Mouse (Mus musculus) CH12.LX (cell line): Measurements from ENCODE around the gene Tut1. TPM values are rescaled to one million over a fixed set of nuclear protein-coding genes. Genes with fewer than 3 reads are reported as not detected.

ENCODE experiments used
- DNase-seq: peaks from one replicate; pipeline ENCODE4 v3.0.0-alpha.2; 2013; ENCODE audit errors: extremely low read depth
- H3K27ac ChIP-seq: 2 replicates; pipeline ENCODE4 v1.5.1; 2012; ENCODE audit warnings: low read depth, mild to moderate bottlenecking, control low read depth, moderate library complexity; ENCODE audit not compliant: insufficient read depth
- H3K27me3 ChIP-seq: replicated peaks from 2 replicates; pipeline ENCODE3; 2012; ENCODE audit warnings: inconsistent platforms
- H3K36me3 ChIP-seq, 2 experiments: replicated peaks in 1 of 2; 2 replicates each; pipeline versions ENCODE3 to v1.6.1; 2012; ENCODE audit warnings: inconsistent platforms in 1 of 2, low read length in 1 of 2, mild to moderate bottlenecking in 1 of 2, mixed read lengths in 1 of 2, moderate library complexity in 1 of 2; ENCODE audit not compliant: control insufficient read depth in 1 of 2, insufficient read depth in 1 of 2
- H3K4me1 ChIP-seq, 2 experiments: 2 replicates each; pipeline ENCODE4 v1.6.1; 2012; ENCODE audit warnings: inconsistent platforms in 1 of 2, moderate library complexity in 1 of 2; ENCODE audit not compliant: insufficient read depth in 2 of 2, control insufficient read depth in 1 of 2
- H3K4me2 ChIP-seq: 2 replicates; pipeline ENCODE4 v1.6.1; 2012; ENCODE audit warnings: low read depth, mild to moderate bottlenecking, control low read depth; ENCODE audit not compliant: poor library complexity, insufficient read depth, severe bottlenecking
- H3K4me3 ChIP-seq, 3 experiments: fragments of 150-350 bp in 1 of 3; sonication (generic) in 1 of 3; replicated peaks in 1 of 3; 2 replicates each; pipeline versions ENCODE3 to v1.5.1; 2011 to 2012; ENCODE audit warnings: low read depth in 2 of 3, low read length in 2 of 3, mild to moderate bottlenecking in 2 of 3, moderate library complexity in 2 of 3, control low read depth in 1 of 3, improper control_type of control experiment in 1 of 3, inconsistent platforms in 1 of 3, mixed read lengths in 1 of 3; ENCODE audit not compliant: poor library complexity in 1 of 3
- H3K79me2 ChIP-seq: replicated peaks from 2 replicates; pipeline ENCODE4 v1.6.1; 2012; ENCODE audit warnings: mild to moderate bottlenecking, moderate library complexity; ENCODE audit not compliant: control insufficient read depth, poor library complexity, insufficient read depth, severe bottlenecking; ENCODE audit errors: extremely low read depth
- H3K9ac ChIP-seq: 2 replicates; pipeline ENCODE4 v1.6.1; 2012; ENCODE audit warnings: low read depth, mild to moderate bottlenecking, control low read depth, moderate library complexity; ENCODE audit not compliant: insufficient read depth
- H3K9me3 ChIP-seq: replicated peaks from 2 replicates; pipeline ENCODE3; 2012; ENCODE audit warnings: low read length, inconsistent platforms, mixed read lengths
- CHD1 ChIP-seq: IDR thresholded peaks from 2 replicates; pipeline ENCODE4 v1.6.1; 2012; ENCODE audit warnings: low read depth, low read length, improper control_type of control experiment, inconsistent platforms
- CHD2 ChIP-seq: IDR thresholded peaks from 2 replicates; pipeline ENCODE4 v1.6.1; 2011; ENCODE audit warnings: low read length, improper control_type of control experiment
- E2F4 ChIP-seq: IDR thresholded peaks from 2 replicates; pipeline ENCODE4 v1.6.1; 2011; ENCODE audit warnings: low read depth, low read length, improper control_type of control experiment; ENCODE audit not compliant: insufficient replicate concordance
- ELF1 ChIP-seq: IDR thresholded peaks from 2 replicates; pipeline ENCODE4 v1.6.1; 2014; ENCODE audit warnings: low read depth, mild to moderate bottlenecking, inconsistent platforms, low read length, improper control_type of control experiment
- EP300 ChIP-seq: IDR thresholded peaks from 2 replicates; pipeline ENCODE4 v1.6.1; 2011; ENCODE audit warnings: low read length, improper control_type of control experiment
- ETS1 ChIP-seq: conservative IDR thresholded peaks from 2 replicates; pipeline ENCODE4 v1.6.1; 2012; ENCODE audit warnings: low read depth, mild to moderate bottlenecking, inconsistent platforms, low read length, improper control_type of control experiment, moderate library complexity
- GABPA ChIP-seq: IDR thresholded peaks from 2 replicates; pipeline ENCODE4 v1.6.1; 2012; ENCODE audit warnings: low read depth, low read length, improper control_type of control experiment, inconsistent platforms; ENCODE audit not compliant: insufficient replicate concordance
- JUN ChIP-seq: IDR thresholded peaks from 2 replicates; pipeline ENCODE4 v1.6.1; 2011; ENCODE audit warnings: low read depth, mild to moderate bottlenecking, low read length, improper control_type of control experiment, moderate library complexity; ENCODE audit not compliant: insufficient read depth
- JUND ChIP-seq: conservative IDR thresholded peaks from 2 replicates; pipeline ENCODE4 v1.6.1; 2011; ENCODE audit warnings: low read depth, low read length, improper control_type of control experiment
- KAT2A ChIP-seq: IDR thresholded peaks from 2 replicates; pipeline ENCODE4 v1.6.1; 2012; ENCODE audit warnings: low read length, improper control_type of control experiment, inconsistent platforms; ENCODE audit not compliant: insufficient replicate concordance
- MAFK ChIP-seq: IDR thresholded peaks from 2 replicates; pipeline ENCODE4 v1.6.1; 2011; ENCODE audit warnings: low read length, improper control_type of control experiment; ENCODE audit not compliant: insufficient replicate concordance
- MAX ChIP-seq: IDR thresholded peaks from 2 replicates; pipeline ENCODE4 v1.6.1; 2011; ENCODE audit warnings: low read length, improper control_type of control experiment
- MAZ ChIP-seq: IDR thresholded peaks from 2 replicates; pipeline ENCODE4 v1.6.1; 2012; ENCODE audit warnings: low read depth, mild to moderate bottlenecking, inconsistent platforms, low read length, improper control_type of control experiment, moderate library complexity
- MEF2A ChIP-seq: IDR thresholded peaks from 2 replicates; pipeline ENCODE4 v1.6.1; 2014; ENCODE audit warnings: low read depth, mild to moderate bottlenecking, inconsistent platforms, low read length, improper control_type of control experiment, borderline replicate concordance
- MXI1 ChIP-seq: IDR thresholded peaks from 2 replicates; pipeline ENCODE4 v1.6.1; 2011; ENCODE audit warnings: mild to moderate bottlenecking, low read depth, low read length, improper control_type of control experiment
- NELFE ChIP-seq: IDR thresholded peaks from 2 replicates; pipeline ENCODE4 v1.6.1; 2011; ENCODE audit warnings: low read depth, low read length, improper control_type of control experiment
- NRF1 ChIP-seq: IDR thresholded peaks from 2 replicates; pipeline ENCODE4 v1.6.1; 2014; ENCODE audit warnings: low read depth, mild to moderate bottlenecking, inconsistent platforms, low read length, improper control_type of control experiment, moderate library complexity
- POLR2A ChIP-seq: IDR thresholded peaks from 2 replicates; pipeline ENCODE4 v1.6.1; 2011; ENCODE audit warnings: low read depth, mild to moderate bottlenecking, improper control_type of control experiment, low read length
- POLR2AphosphoS2 ChIP-seq: IDR thresholded peaks from 2 replicates; pipeline ENCODE4 v1.6.1; 2011; ENCODE audit warnings: low read depth, low read length, improper control_type of control experiment
- RAD21 ChIP-seq: IDR thresholded peaks from 2 replicates; pipeline ENCODE4 v1.6.1; 2011; ENCODE audit warnings: low read depth, mild to moderate bottlenecking, low read length, improper control_type of control experiment, moderate library complexity
- SIN3A ChIP-seq: IDR thresholded peaks from 2 replicates; pipeline ENCODE4 v1.6.1; 2012; ENCODE audit warnings: low read length, improper control_type of control experiment, inconsistent platforms
- SMC3 ChIP-seq: IDR thresholded peaks from 2 replicates; pipeline ENCODE4 v1.6.1; 2011; ENCODE audit warnings: low read depth, low read length, improper control_type of control experiment
- TBP ChIP-seq: conservative IDR thresholded peaks from 2 replicates; pipeline ENCODE4 v1.6.1; 2011; ENCODE audit warnings: low read depth, low read length, improper control_type of control experiment
- TCF12 ChIP-seq: IDR thresholded peaks from 2 replicates; pipeline ENCODE4 v1.6.1; 2014; ENCODE audit warnings: low read depth, mild to moderate bottlenecking, inconsistent platforms, low read length, improper control_type of control experiment
- UBTF ChIP-seq: IDR thresholded peaks from 2 replicates; pipeline ENCODE4 v1.6.1; 2012; ENCODE audit warnings: low read depth, mild to moderate bottlenecking, inconsistent platforms, low read length, improper control_type of control experiment, moderate library complexity
- USF1 ChIP-seq: IDR thresholded peaks from 2 replicates; pipeline ENCODE4 v1.6.1; 2014; ENCODE audit warnings: low read depth, mild to moderate bottlenecking, inconsistent platforms, low read length, improper control_type of control experiment
- USF2 ChIP-seq: conservative IDR thresholded peaks from 2 replicates; pipeline ENCODE4 v1.6.1; 2011; ENCODE audit warnings: low read depth, low read length, improper control_type of control experiment
- ZC3H11A ChIP-seq: IDR thresholded peaks from 2 replicates; pipeline ENCODE4 v1.6.1; 2012; ENCODE audit warnings: low read depth, mild to moderate bottlenecking, inconsistent platforms, low read length, improper control_type of control experiment
- ZKSCAN1 ChIP-seq: IDR thresholded peaks from 2 replicates; pipeline ENCODE4 v1.6.1; 2012; ENCODE audit warnings: low read depth, inconsistent platforms, low read length, improper control_type of control experiment, borderline replicate concordance
- ZMIZ1 ChIP-seq: IDR thresholded peaks from 2 replicates; pipeline ENCODE4 v1.6.1; 2012; ENCODE audit warnings: low read depth, mild to moderate bottlenecking, inconsistent platforms, low read length, improper control_type of control experiment
- ZNF384 ChIP-seq: IDR thresholded peaks from 2 replicates; pipeline ENCODE4 v1.6.1; 2012; ENCODE audit warnings: low read depth, low read length, improper control_type of control experiment, inconsistent platforms
- dilution Hi-C: fragments of 300-500 bp; cut with MboI; formaldehyde crosslinking; loops from 2 replicates; pipeline ENCODE4 v1.14.3; 2020; ENCODE audit warnings: low sequenced_read_pairs; ENCODE audit not compliant: extremely low pct_unique_long_range_greater_than_20kb, extremely low pct_ligation_motif_present
- in situ Hi-C: fragments of 300-500 bp; cut with MboI; formaldehyde crosslinking; loops from 3 replicates; pipeline ENCODE4 v1.14.3; 2019; ENCODE audit warnings: low sequenced_read_pairs, low pct_ligation_motif_present, low pct_unique_long_range_greater_than_20kb, mixed read lengths
- polyA plus RNA-seq: library from polyadenylated mRNA; unstranded; fragments of >175 nt; gene quantifications from 2 replicates; pipeline ENCODE4 v1.2.1, GENCODE M21; 2012; ENCODE audit warnings: low read depth; ENCODE audit not compliant: insufficient read length
- total RNA-seq, 2 experiments: library from RNA; depleted of rRNA; stranded (reverse); fragments of 300-350 nt in 1 of 2; fragments of >200 nt in 1 of 2; gene quantifications; 2 replicates each; pipeline ENCODE4 v1.2.3; 2012 to 2014

The Tut1 gene
- total and polyA plus RNA-seq, 3 experiments, result 40.4 to 54.9 (median 47.7) TPM

GRCm38 (mm10) chr19:8926766-8927165 lies 26.9 kb upstream of the Tut1 start:
- H3K4me1 ChIP-seq, result peaks cover 12 to 43% of the 10 kb centered on the region in 2 experiments; a peak in 3 of 4 replicates

GRCm38 (mm10) chr19:8927891-8928525 lies 25.6 kb upstream of the Tut1 start:
- DNase-seq, result no peak
- H3K9ac ChIP-seq, result no peak overlapping the region

More at GRCm38 (mm10) chr19:8926766-8927165, 26.9 kb upstream of the Tut1 start:
- dilution Hi-C loops, result no loop called here
- no peaks in the 10 kb centered on the region for H3K9me3 ChIP-seq
- H3K4me3 ChIP-seq, result no peak overlapping the region
- H3K79me2 ChIP-seq, result peaks cover 12% of the 10 kb centered on the region
- peaks cover 29 to 67% of the 10 kb centered on the region in 2 experiments for H3K36me3 ChIP-seq
- no peak for DNase-seq
- no peaks in the 10 kb centered on the region for H3K27me3 ChIP-seq
- H3K4me2 ChIP-seq, result no peak overlapping the region
- no peak overlapping the region for H3K27ac ChIP-seq
- TF ChIP-seq ZNF384 (no peak), MXI1 (no peak), MAZ (no peak)
- no peak overlapping the region for H3K9ac ChIP-seq
- in situ Hi-C loops, result no loop called here

GRCm38 (mm10) chr19:8928689-8929223 lies 24.9 kb upstream of the Tut1 start:
- H3K4me1 ChIP-seq, result peaks cover 12 to 31% of the 10 kb centered on the region in 2 experiments; a peak in 3 of 4 replicates
- H3K9me3 ChIP-seq, result no peaks in the 10 kb centered on the region
- peaks cover 37 to 69% of the 10 kb centered on the region in 2 experiments for H3K36me3 ChIP-seq
- in situ Hi-C loops (no loop called here), dilution Hi-C loops (no loop called here)
- no peak for DNase-seq
- peak overlapping the region; percentile 48 for H3K27ac ChIP-seq
- H3K9ac ChIP-seq, result 0 out of 2 replicates have a peak overlapping the region, but pooled peaks have one; percentile 83
- peaks cover 6% of the 10 kb centered on the region for H3K79me2 ChIP-seq
- peak overlapping the region; percentile 80 to 93 (median 89) for H3K4me3 ChIP-seq
- peak overlapping the region; percentile 18 for H3K4me2 ChIP-seq
- H3K27me3 ChIP-seq, result no peaks in the 10 kb centered on the region
- TF ChIP-seq ELF1 (no peak), KAT2A (no peak), GABPA (no peak), SIN3A (no peak), UBTF (no peak), TBP (no peak), MAFK (no peak), USF1 (no peak), JUN (no peak), SMC3 (no peak), CHD2 (no peak), POLR2A (no peak), ZNF384 (no peak), MAX (no peak), USF2 (no peak), NELFE (no peak)

More at GRCm38 (mm10) chr19:8927891-8928525, 25.6 kb upstream of the Tut1 start:
- Histone ChIP-seq H3K36me3 (peaks cover 30 to 68% of the 10 kb centered on the region in 2 experiments), H3K79me2 (peaks cover 6% of the 10 kb centered on the region), H3K27ac (no peak overlapping the region; the same call in 1 of the 2 replicates), H3K4me1 (peaks cover 12 to 32% of the 10 kb centered on the region in 2 experiments; a peak in 3 of 4 replicates), H3K4me2 (no peak overlapping the region), H3K27me3 (no peaks in the 10 kb centered on the region), H3K4me3 (no peak overlapping the region), H3K9me3 (no peaks in the 10 kb centered on the region)
- in situ Hi-C loops, result no loop called here
- dilution Hi-C loops, result no loop called here
- TF ChIP-seq MEF2A (no peak), MXI1 (no peak), POLR2AphosphoS2 (no peak), NRF1 (no peak), EP300 (no peak), ZKSCAN1 (no peak), MAFK (no peak), JUND (no peak), ZMIZ1 (no peak), RAD21 (no peak), ZC3H11A (no peak), SMC3 (no peak), ETS1 (no peak), TCF12 (no peak), E2F4 (no peak), KAT2A (no peak), CHD1 (no peak)
